In the genomic region with DNA sequence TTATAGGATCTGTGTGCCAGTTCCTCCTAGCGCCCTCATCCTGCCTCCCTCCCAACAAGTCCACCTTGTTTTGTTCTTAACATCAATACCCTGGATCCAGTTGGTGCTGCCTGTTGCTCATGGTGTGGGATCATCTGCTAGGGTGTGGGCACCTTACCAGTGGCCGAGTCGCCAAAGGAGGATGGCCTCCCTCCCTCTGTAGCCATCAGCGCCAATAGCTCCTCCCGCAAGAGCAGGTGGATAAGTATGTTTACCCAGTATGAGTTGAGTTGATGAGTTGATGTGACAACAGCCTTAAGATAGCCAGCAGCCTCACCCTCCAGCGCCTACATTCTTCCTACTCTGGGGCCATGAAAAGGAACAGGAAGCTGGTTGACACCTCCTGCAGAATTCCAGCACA, we compare ENCODE assay signal across 25 mouse cellular contexts. TPM values are rescaled to one million over a fixed set of nuclear protein-coding genes. Genes with fewer than 3 reads are reported as not detected.
DNase-seq lines count a peak whose midpoint lies in the region; ATAC-seq and TF ChIP-seq lines count a peak whose summit lies in the region.
"Had no signal": no experiment of that assay in that cellular context is flagged by ENCODE, and none has a peak within 500 bp of the region (broad histone marks: within the 10 kb centered on the region; RNA-seq: fewer than 3 reads in every experiment).

No protein-coding gene starts in this region.

- no peak overlapping the region for H3ac ChIP-seq in myocyte (ENCODE audit: control insufficient read depth, insufficient read length)

- no peak for TF ChIP-seq CTCF in gastrocnemius, adult 2 months (IDR thresholded peaks at IDR 0.05)
- TF ChIP-seq CTCF in layer of hippocampus, adult 2 months (conservative IDR thresholded peaks at IDR 0.05), result no peak
- no peak for TF ChIP-seq CTCF in midbrain, postnatal 0 days (IDR thresholded peaks at IDR 0.05)

- TF ChIP-seq POLR2A in myocyte (IDR thresholded peaks at IDR 0.05; ENCODE audit: insufficient read length, low read depth), result peak; percentile 17

- no peak for ATAC-seq in midbrain, embryonic 15.5 days (replicated peaks)
- no peak for ATAC-seq in midbrain, postnatal 0 days (ENCODE audit: low FRiP score)
- no peak for ATAC-seq in liver, embryonic 12.5 days
- ATAC-seq: activated CD4-positive, CD25-positive, alpha-beta regulatory T cell, adult 4 months; CD4-positive, CD25-positive, alpha-beta regulatory T cell, adult 4 months; forebrain, embryonic 13.5 days; Patski had no signal

- peak overlapping the region; percentile 43 for H3K27ac ChIP-seq in gastrocnemius, adult 2 months
- H3K27ac ChIP-seq in layer of hippocampus, adult 2 months, result peak overlapping the region; percentile 32; the same call in 1 of the 2 replicates
- H3K27ac ChIP-seq in midbrain, embryonic 15.5 days, result no peak overlapping the region
- H3K27ac ChIP-seq in midbrain, postnatal 0 days (ENCODE audit: low read depth, low read length), result no peak overlapping the region
- no peak overlapping the region for H3K27ac ChIP-seq in liver, embryonic 12.5 days
- H3K27ac ChIP-seq: embryonic facial prominence, embryonic 10.5 days; embryonic facial prominence, embryonic 12.5 days; forebrain, embryonic 13.5 days had no signal

- DNase-seq in gastrocnemius, adult 2 months, result peak; percentile 29
- no peak for DNase-seq in gastrocnemius, postnatal 36 days
- DNase-seq in layer of hippocampus, adult 2 months (ENCODE audit: low spot score in 2 of 2), result no peak
- DNase-seq in layer of hippocampus, postnatal 25 days (ENCODE audit: extremely low spot score in 1 of 2, low spot score in 1 of 2), result no peak
- no peak for DNase-seq in midbrain, postnatal 0 days (ENCODE audit: low spot score)
- DNase-seq: adrenal gland, adult 8-10 months; adrenal gland, postnatal 14 days; adrenal gland, postnatal 36 days; B cell, adult 2 months; cerebellum, adult 11-12 months; cerebellum, adult 2 months; cerebellum, adult 9-10 months; cerebellum, postnatal 10 days; cerebellum, postnatal 25 days had no signal

- H3K36me3 ChIP-seq in midbrain, embryonic 15.5 days (replicated peaks), result peaks cover 14% of the 10 kb centered on the region; the same call in 1 of the 2 replicates
- peaks cover 24% of the 10 kb centered on the region for H3K36me3 ChIP-seq in midbrain, postnatal 0 days (ENCODE audit: insufficient read depth, low read length)
- H3K36me3 ChIP-seq in myocyte (ENCODE audit: control insufficient read depth, insufficient read depth), result peaks cover 37% of the 10 kb centered on the region
- H3K36me3 ChIP-seq in liver, embryonic 12.5 days, result no peaks in the 10 kb centered on the region
- H3K36me3 ChIP-seq: G1E had no signal

- H3K9me3 ChIP-seq in midbrain, embryonic 15.5 days, result no peaks in the 10 kb centered on the region
- no peaks in the 10 kb centered on the region for H3K9me3 ChIP-seq in midbrain, postnatal 0 days (ENCODE audit: low read length)
- H3K9me3 ChIP-seq in liver, embryonic 12.5 days (replicated peaks), result no peaks in the 10 kb centered on the region
- H3K9me3 ChIP-seq: embryonic facial prominence, embryonic 10.5 days; embryonic facial prominence, embryonic 12.5 days; forebrain, embryonic 13.5 days; G1E had no signal

- 0 out of 2 replicates have a peak overlapping the region, but pooled peaks have one; percentile 5 for H3K4me2 ChIP-seq in midbrain, embryonic 15.5 days
- no peak overlapping the region for H3K4me2 ChIP-seq in midbrain, postnatal 0 days (ENCODE audit: low read depth, low read length, poor library complexity, severe bottlenecking)
- no peak overlapping the region for H3K4me2 ChIP-seq in myocyte (ENCODE audit: low read depth)
- no peak overlapping the region for H3K4me2 ChIP-seq in liver, embryonic 12.5 days
- H3K4me2 ChIP-seq: embryonic facial prominence, embryonic 12.5 days; forebrain, embryonic 13.5 days had no signal

- H3K9ac ChIP-seq in midbrain, embryonic 15.5 days, result no peak overlapping the region
- no peak overlapping the region for H3K9ac ChIP-seq in midbrain, postnatal 0 days (replicated peaks; ENCODE audit: low read length, poor library complexity, severe bottlenecking)
- no peak overlapping the region for H3K9ac ChIP-seq in liver, embryonic 12.5 days
- H3K9ac ChIP-seq: embryonic facial prominence, embryonic 12.5 days; forebrain, embryonic 13.5 days had no signal

- peaks cover 26% of the 10 kb centered on the region for H3K79me2 ChIP-seq in myocyte (ENCODE audit: control insufficient read depth, insufficient read depth)

- H3K27me3 ChIP-seq in midbrain, embryonic 15.5 days (replicated peaks), result no peaks in the 10 kb centered on the region
- no peaks in the 10 kb centered on the region for H3K27me3 ChIP-seq in midbrain, postnatal 0 days (ENCODE audit: insufficient read depth, low read length)
- H3K27me3 ChIP-seq in myocyte (ENCODE audit: control insufficient read depth, insufficient read depth, insufficient read length), result no peaks in the 10 kb centered on the region
- no peaks in the 10 kb centered on the region for H3K27me3 ChIP-seq in liver, embryonic 12.5 days (replicated peaks)
- H3K27me3 ChIP-seq: CH12.LX; embryonic facial prominence, embryonic 12.5 days; forebrain, embryonic 13.5 days; Patski had no signal

- peaks cover 17% of the 10 kb centered on the region for H3K4me1 ChIP-seq in midbrain, embryonic 15.5 days
- no peaks in the 10 kb centered on the region for H3K4me1 ChIP-seq in midbrain, postnatal 0 days (ENCODE audit: insufficient read depth, low read length)
- peaks cover 4% of the 10 kb centered on the region for H3K4me1 ChIP-seq in liver, embryonic 12.5 days
- H3K4me1 ChIP-seq: embryonic facial prominence, embryonic 12.5 days had no signal

- intact Hi-C loops in gastrocnemius, adult 2 months (cut with DNase I), result no loop called here
- intact Hi-C loops in gastrocnemius, postnatal 36 days (cut with DNase I), result no loop called here

- H3K4me3 ChIP-seq in gastrocnemius, adult 2 months, result no peak overlapping the region
- H3K4me3 ChIP-seq in layer of hippocampus, adult 2 months, result peak overlapping the region; percentile 17; the same call in 1 of the 2 replicates
- H3K4me3 ChIP-seq in midbrain, embryonic 15.5 days, result no peak overlapping the region
- H3K4me3 ChIP-seq in midbrain, postnatal 0 days (ENCODE audit: low read depth, low read length), result no peak overlapping the region
- H3K4me3 ChIP-seq in myocyte, result no peak overlapping the region
- H3K4me3 ChIP-seq in liver, embryonic 12.5 days, result no peak overlapping the region
- H3K4me3 ChIP-seq: embryonic facial prominence, embryonic 10.5 days; embryonic facial prominence, embryonic 12.5 days; forebrain, embryonic 13.5 days had no signal

- WGBS in midbrain, embryonic 15.5 days, result 88% methylated on average over 6 of the region's 6 CpGs
- WGBS in midbrain, postnatal 0 days, result 91% methylated on average over 6 of the region's 6 CpGs
- 59% methylated on average over 6 of the region's 6 CpGs for WGBS in liver, embryonic 12.5 days (ENCODE audit: insufficient replicate concordance)

RNA-seq across cellular contexts. Expression of a gene that starts 5.3 kb away (rescaled TPM):
- total RNA-seq in gastrocnemius, adult 2 months (2021), result 10 to 100 TPM in 1 of 2 experiments, 1 to 10 TPM in 1; 8.8 to 14.7 TPM
- 10 to 100 TPM in 1 of 2 experiments, 1 to 10 TPM in 1; 5.9 to 11.4 TPM for total RNA-seq in gastrocnemius, postnatal 36 days (2021)
- 10 to 100 TPM; 24.6 to 26.0 TPM for total RNA-seq in layer of hippocampus, adult 2 months (2021)
- total RNA-seq in layer of hippocampus, postnatal 25 days (2021), result 10 to 100 TPM; 26.1 to 26.4 TPM
- polyA plus RNA-seq in midbrain, embryonic 15.5 days (2015; fragmentation: Nextera tagmentation; extraction: Ambion mirVana), result 41.4 and 42.9 TPM in 2 replicates
- total RNA-seq in midbrain, postnatal 0 days (2014; rRNA removed), result 20.7 and 23.7 TPM in 2 replicates
- polyA plus RNA-seq in midbrain, postnatal 0 days (2015; fragmentation: Nextera tagmentation; extraction: Ambion mirVana), result 20.5 and 24.1 TPM in 2 replicates
- 26.5 TPM for polyA plus RNA-seq in myocyte (2012; fragmentation: generic; extraction: Trizol)
- 0.80 and 0.95 TPM in 2 replicates for polyA plus RNA-seq in liver, embryonic 12.5 days (2016; fragmentation: Nextera tagmentation; extraction: Ambion mirVana)
- polyA plus RNA-seq: G1E had no signal

RNA-seq across cellular contexts. Expression of a gene that starts 5.4 kb away (rescaled TPM):
- total RNA-seq in gastrocnemius, adult 2 months (2021), result under 1 TPM; 0.10 to 0.31 TPM
- under 1 TPM; 0.10 to 0.13 TPM for total RNA-seq in gastrocnemius, postnatal 36 days (2021)
- total RNA-seq in layer of hippocampus, adult 2 months (2021), result under 1 TPM; 0.39 to 0.41 TPM
- total RNA-seq in layer of hippocampus, postnatal 25 days (2021), result under 1 TPM; 0.62 to 0.63 TPM
- polyA plus RNA-seq in midbrain, embryonic 15.5 days (2015; fragmentation: Nextera tagmentation; extraction: Ambion mirVana), result 0.43 and 0.90 TPM in 2 replicates
- total RNA-seq in midbrain, postnatal 0 days (2014; rRNA removed), result 0.49 and 0.61 TPM in 2 replicates
- polyA plus RNA-seq in midbrain, postnatal 0 days (2015; fragmentation: Nextera tagmentation; extraction: Ambion mirVana), result 0.28 and 0.41 TPM in 2 replicates
- polyA plus RNA-seq in myocyte (2012; fragmentation: generic; extraction: Trizol), result 1.3 TPM
- 0.05 TPM in 1 of 2 replicates, not detected in the other for polyA plus RNA-seq in liver, embryonic 12.5 days (2016; fragmentation: Nextera tagmentation; extraction: Ambion mirVana)
- polyA plus RNA-seq: activated CD4-positive, CD25-positive, alpha-beta regulatory T cell, adult 4 months; CD4-positive, CD25-positive, alpha-beta regulatory T cell, adult 4 months; G1E had no signal

RNA-seq across cellular contexts. Expression of a gene that starts 14.2 kb away (rescaled TPM):
- 10 to 100 TPM; 18.4 to 19.6 TPM for total RNA-seq in gastrocnemius, adult 2 months (2021)
- total RNA-seq in gastrocnemius, postnatal 36 days (2021), result 10 to 100 TPM; 20.4 to 21.2 TPM
- 10 to 100 TPM; 16.9 TPM for total RNA-seq in layer of hippocampus, adult 2 months (2021)
- total RNA-seq in layer of hippocampus, postnatal 25 days (2021), result 10 to 100 TPM; 16.8 to 18.0 TPM
- polyA plus RNA-seq in midbrain, embryonic 15.5 days (2015; fragmentation: Nextera tagmentation; extraction: Ambion mirVana), result 17.9 and 19.4 TPM in 2 replicates
- total RNA-seq in midbrain, postnatal 0 days (2014; rRNA removed), result 48.2 and 56.5 TPM in 2 replicates
- 27.3 and 27.4 TPM in 2 replicates for polyA plus RNA-seq in midbrain, postnatal 0 days (2015; fragmentation: Nextera tagmentation; extraction: Ambion mirVana)
- polyA plus RNA-seq in myocyte (2012; fragmentation: generic; extraction: Trizol), result 69.6 TPM
- 0.86 and 1.2 TPM in 2 replicates for polyA plus RNA-seq in liver, embryonic 12.5 days (2016; fragmentation: Nextera tagmentation; extraction: Ambion mirVana)
- polyA plus RNA-seq: G1E had no signal

RNA-seq across cellular contexts. Expression of a gene that starts 31.7 kb away (rescaled TPM):
- total RNA-seq in gastrocnemius, adult 2 months (2021), result 10 to 100 TPM; 11.9 to 18.2 TPM
- total RNA-seq in gastrocnemius, postnatal 36 days (2021), result 10 to 100 TPM; 15.3 to 15.5 TPM
- 10 to 100 TPM; 18.5 to 19.4 TPM for total RNA-seq in layer of hippocampus, adult 2 months (2021)
- 10 to 100 TPM; 19.0 to 19.2 TPM for total RNA-seq in layer of hippocampus, postnatal 25 days (2021)
- polyA plus RNA-seq in midbrain, embryonic 15.5 days (2015; fragmentation: Nextera tagmentation; extraction: Ambion mirVana), result 22.6 and 24.9 TPM in 2 replicates
- total RNA-seq in midbrain, postnatal 0 days (2014; rRNA removed), result 20.9 and 28.8 TPM in 2 replicates
- 22.0 and 27.0 TPM in 2 replicates for polyA plus RNA-seq in midbrain, postnatal 0 days (2015; fragmentation: Nextera tagmentation; extraction: Ambion mirVana)
- 16.4 TPM for polyA plus RNA-seq in myocyte (2012; fragmentation: generic; extraction: Trizol)
- 14.0 and 14.5 TPM in 2 replicates for polyA plus RNA-seq in liver, embryonic 12.5 days (2016; fragmentation: Nextera tagmentation; extraction: Ambion mirVana)

RNA-seq across cellular contexts. Expression of a gene that starts 36.6 kb away (rescaled TPM):
- 1 to 10 TPM in 1 of 2 experiments, under 1 TPM in 1; 0.71 to 1.3 TPM for total RNA-seq in gastrocnemius, adult 2 months (2021)
- under 1 TPM; 0.30 to 0.66 TPM for total RNA-seq in gastrocnemius, postnatal 36 days (2021)
- total RNA-seq in layer of hippocampus, adult 2 months (2021), result 10 to 100 TPM; 81.4 to 86.7 TPM
- total RNA-seq in layer of hippocampus, postnatal 25 days (2021), result 10 to 100 TPM; 76.4 to 77.6 TPM
- 33.5 and 36.2 TPM in 2 replicates for polyA plus RNA-seq in midbrain, embryonic 15.5 days (2015; fragmentation: Nextera tagmentation; extraction: Ambion mirVana)
- 67.2 and 96.0 TPM in 2 replicates for total RNA-seq in midbrain, postnatal 0 days (2014; rRNA removed)
- polyA plus RNA-seq in midbrain, postnatal 0 days (2015; fragmentation: Nextera tagmentation; extraction: Ambion mirVana), result 51.8 and 52.5 TPM in 2 replicates
- 1.3 TPM for polyA plus RNA-seq in myocyte (2012; fragmentation: generic; extraction: Trizol)
- 0.15 and 0.20 TPM in 2 replicates for polyA plus RNA-seq in liver, embryonic 12.5 days (2016; fragmentation: Nextera tagmentation; extraction: Ambion mirVana)
- total RNA-seq: CH12.LX had no signal
- polyA plus RNA-seq: activated CD4-positive, CD25-positive, alpha-beta regulatory T cell, adult 4 months; CD4-positive, CD25-positive, alpha-beta regulatory T cell, adult 4 months; G1E had no signal

Comparison
In these comparisons a context has a peak if more than half of its experiments do, and no peak if none do; other contexts are left out.
1. H3K27ac ChIP-seq: peak in gastrocnemius, adult 2 months (single experiment) and layer of hippocampus, adult 2 months (single experiment); none in midbrain, embryonic 15.5 days (single experiment), midbrain, postnatal 0 days (single experiment) and liver, embryonic 12.5 days (single experiment).